Mouse (Mus musculus) left cerebral cortex, adult 11 months (tissue): ENCODE data around the gene Aldh3a1.

Experiments
- DNase-seq: peaks from one replicate; pipeline ENCODE4 v3.0.0; 2022; ENCODE audit warnings: low spot score

The Aldh3a1 gene

GRCm38 (mm10) chr11:61196616-61197353 is 10.6 kb upstream of the Aldh3a1 start:
- DNase-seq, result no peak

GRCm38 (mm10) chr11:61197935-61198334 is 9.4 kb upstream of the Aldh3a1 start:
- no peak for DNase-seq

- no peak for DNase-seq
Measured at GRCm38 (mm10) chr11:61199620-61200362, 7.5 kb upstream of the Aldh3a1 start.

- DNase-seq, result no peak
Measured at GRCm38 (mm10) chr11:61202186-61202585, 5.2 kb upstream of the Aldh3a1 start.

GRCm38 (mm10) chr11:61202810-61203209 is 4.5 kb upstream of the Aldh3a1 start:
- DNase-seq, result no peak

GRCm38 (mm10) chr11:61205167-61205950 is 2.0 kb upstream of the Aldh3a1 start:
- DNase-seq, result no peak

GRCm38 (mm10) chr11:61206136-61206535 is 1.2 kb upstream of the Aldh3a1 start:
- DNase-seq, result no peak

GRCm38 (mm10) chr11:61208316-61208715 is 979 bp downstream of the Aldh3a1 start:
- DNase-seq, result no peak

GRCm38 (mm10) chr11:61212102-61212501 is 4.8 kb downstream of the Aldh3a1 start:
- no peak for DNase-seq

GRCm38 (mm10) chr11:61215936-61216335 is 8.6 kb downstream of the Aldh3a1 start:
- no peak for DNase-seq

GRCm38 (mm10) chr11:61220156-61220881 is 13.0 kb downstream of the Aldh3a1 start:
- DNase-seq, result no peak

- DNase-seq, result no peak
Measured at GRCm38 (mm10) chr11:61222007-61222406, 14.7 kb downstream of the Aldh3a1 start.

- DNase-seq, result no peak
Measured at GRCm38 (mm10) chr11:61222971-61223745, 15.8 kb downstream of the Aldh3a1 start.

- DNase-seq, result no peak
Measured at GRCm38 (mm10) chr11:61224234-61224744, 17.0 kb downstream of the Aldh3a1 start.

- no peak for DNase-seq
Measured at GRCm38 (mm10) chr11:61224907-61225306, 17.6 kb downstream of the Aldh3a1 start.

GRCm38 (mm10) chr11:61225511-61225910 is 18.2 kb downstream of the Aldh3a1 start:
- DNase-seq, result no peak

GRCm38 (mm10) chr11:61225941-61226412 is 18.6 kb downstream of the Aldh3a1 start:
- peak; percentile 42 for DNase-seq

- DNase-seq, result no peak
Measured at GRCm38 (mm10) chr11:61227816-61228215, 20.5 kb downstream of the Aldh3a1 start.

- no peak for DNase-seq
Measured at GRCm38 (mm10) chr11:61228406-61228805, 21.1 kb downstream of the Aldh3a1 start.

- peak; percentile 17 for DNase-seq
Measured at GRCm38 (mm10) chr11:61231329-61231728, 24.0 kb downstream of the Aldh3a1 start.

- DNase-seq, result no peak
Measured at GRCm38 (mm10) chr11:61234174-61234573, 26.8 kb downstream of the Aldh3a1 start.
